Mouse (Mus musculus) gastrocnemius, adult 2 months (tissue): ENCODE measurements at regions not wholly inside any gene's neighbourhood (a gene's known extent, or its start where the extent isn't known, plus 50 kb on each side); places are given as distances from the start of the nearest gene placed in this dataset.
A peak's percentile ranks its signal among the peaks of the same experiment; 100 is the strongest.

Experiments
- DNase-seq: peaks from one replicate; pipeline ENCODE4 v3.0.0; 2022
- H3K27ac ChIP-seq: fragments of 200-600 bp; 2 replicates; pipeline ENCODE4 v1.8.1; 2022; ENCODE audit warnings: mild to moderate bottlenecking
- H3K4me3 ChIP-seq: fragments of 200-600 bp; 2 replicates; pipeline ENCODE4 v1.8.1; 2022; ENCODE audit warnings: mild to moderate bottlenecking, moderate library complexity
- CTCF ChIP-seq: fragments of 200-600 bp; IDR thresholded peaks from 2 replicates; pipeline ENCODE4 v1.8.1; 2022; ENCODE audit warnings: antibody characterized with exemption, mild to moderate bottlenecking, moderate library complexity
- intact Hi-C: fragments of 180-260 bp; cut with DNase I; formaldehyde crosslinking; loops from one replicate; pipeline ENCODE4 v1.15.1; 2025

GRCm38 (mm10) chr14:13146959-13147535 is 137.5 kb upstream of the Synpr start:
- intact Hi-C loops = no loop called here
- no peak for TF ChIP-seq CTCF
- no peak overlapping the region for H3K27ac ChIP-seq
- H3K4me3 ChIP-seq = no peak overlapping the region
- DNase-seq = no peak

- intact Hi-C loops = no loop called here
- no peak for DNase-seq
Observed at GRCm38 (mm10) chr14:13149617-13150016, 135.0 kb upstream of the Synpr start.

GRCm38 (mm10) chr14:13151672-13152071 is 132.9 kb upstream of the Synpr start:
- intact Hi-C loops = no loop called here
- TF ChIP-seq CTCF = no peak
- H3K4me3 ChIP-seq = no peak overlapping the region
- no peak for DNase-seq
- no peak overlapping the region for H3K27ac ChIP-seq

More at GRCm38 (mm10) chr14:13149617-13150016, 135.0 kb upstream of the Synpr start:
- Histone ChIP-seq H3K4me3 (no peak overlapping the region), H3K27ac (no peak overlapping the region)
- no peak for TF ChIP-seq CTCF

GRCm38 (mm10) chr14:13176149-13176548 is 108.4 kb upstream of the Synpr start:
- Histone ChIP-seq H3K4me3 (no peak overlapping the region), H3K27ac (no peak overlapping the region)
- TF ChIP-seq CTCF = no peak
- DNase-seq = no peak
- intact Hi-C loops = no loop called here

GRCm38 (mm10) chr14:13177906-13178305 is 106.7 kb upstream of the Synpr start:
- DNase-seq = no peak
- no peak for TF ChIP-seq CTCF
- intact Hi-C loops = no loop called here
- Histone ChIP-seq H3K4me3 (no peak overlapping the region), H3K27ac (no peak overlapping the region)

- intact Hi-C loops = no loop called here
- no peak overlapping the region for H3K4me3 ChIP-seq
- TF ChIP-seq CTCF = no peak
- no peak overlapping the region for H3K27ac ChIP-seq
- no peak for DNase-seq
Observed at GRCm38 (mm10) chr14:13190801-13191200, 93.8 kb upstream of the Synpr start.

GRCm38 (mm10) chr14:13192746-13193145 is 91.8 kb upstream of the Synpr start:
- TF ChIP-seq CTCF = no peak
- DNase-seq = no peak
- intact Hi-C loops = no loop called here
- Histone ChIP-seq H3K4me3 (no peak overlapping the region), H3K27ac (no peak overlapping the region)

GRCm38 (mm10) chr14:13197330-13197892 is 87.2 kb upstream of the Synpr start:
- Histone ChIP-seq H3K4me3 (no peak overlapping the region), H3K27ac (no peak overlapping the region)
- TF ChIP-seq CTCF = no peak
- intact Hi-C loops = no loop called here
- no peak for DNase-seq

- DNase-seq = no peak
- H3K27ac ChIP-seq = no peak overlapping the region
- no peak overlapping the region for H3K4me3 ChIP-seq
- peak; percentile 37; the same call in 1 of the 2 replicates for TF ChIP-seq CTCF
- intact Hi-C loops = no loop called here
Observed at GRCm38 (mm10) chr14:13198491-13198890, 86.1 kb upstream of the Synpr start.

GRCm38 (mm10) chr14:13212658-13213057 is 71.9 kb upstream of the Synpr start:
- intact Hi-C loops = no loop called here
- DNase-seq = no peak
- TF ChIP-seq CTCF = no peak
- Histone ChIP-seq H3K4me3 (no peak overlapping the region), H3K27ac (no peak overlapping the region)
